Mouse (Mus musculus) lung, adult 2 months (tissue): ENCODE results near the gene Nav2.

Source experiments
- CTCF ChIP-seq: fragments of 200-500 bp; IDR thresholded peaks from 2 replicates; pipeline ENCODE4 v1.5.1; 2011; ENCODE audit warnings: mild to moderate bottlenecking, low read length, control low read depth; ENCODE audit not compliant: insufficient read depth
- POLR2A ChIP-seq: fragments of 200-500 bp; IDR thresholded peaks from 2 replicates; pipeline ENCODE4 v1.6.1; 2011; ENCODE audit warnings: low read depth, mild to moderate bottlenecking, control low read depth, low read length, borderline replicate concordance; ENCODE audit errors: extremely low read depth

GRCm38 (mm10) chr7:49548397-49548796, 639.9 kb downstream of the Nav2 start:
- no peak for TF ChIP-seq POLR2A
- no peak for TF ChIP-seq CTCF
